Comparison of ENCODE assay signal across 16 mouse cellular contexts in the genomic region with DNA sequence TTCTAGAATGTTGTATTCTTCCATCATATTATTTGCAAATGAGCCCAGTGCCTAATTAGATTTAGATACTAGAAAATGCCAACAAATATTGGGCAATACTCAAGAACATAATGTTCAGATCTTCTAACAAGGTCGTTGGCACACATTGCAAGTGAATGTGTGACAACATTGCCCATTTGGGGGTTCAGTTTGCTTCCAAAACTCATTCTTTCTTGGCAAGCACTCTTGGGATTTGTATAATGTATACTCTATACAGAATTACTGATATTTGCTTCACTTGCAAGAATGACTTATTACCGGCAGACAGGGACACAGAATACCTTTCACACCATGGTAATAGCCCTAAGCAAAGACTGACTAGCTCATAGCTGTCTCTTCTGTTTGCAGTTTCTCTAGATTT.
"Had no signal": no experiment of that assay in that cellular context is flagged by ENCODE, and none has a peak within 500 bp of the region (broad histone marks: within the 10 kb centered on the region; RNA-seq: fewer than 3 reads in every experiment).

No protein-coding gene starts in this region.

- H3K4me2 ChIP-seq: lung, embryonic 15.5 days; midbrain, embryonic 11.5 days; midbrain, embryonic 13.5 days; midbrain, embryonic 15.5 days; neural tube, embryonic 12.5 days; stomach, embryonic 15.5 days had no signal

- H3K27me3 ChIP-seq: lung, embryonic 15.5 days; megakaryocyte, embryonic 14.5 days; midbrain, embryonic 13.5 days; midbrain, embryonic 15.5 days; neural tube, embryonic 12.5 days; stomach, embryonic 15.5 days had no signal

- ATAC-seq: lung, postnatal 0 days; midbrain, embryonic 13.5 days; midbrain, embryonic 15.5 days had no signal

- H3K27ac ChIP-seq: lung, embryonic 15.5 days; macrophage; midbrain, embryonic 13.5 days; midbrain, embryonic 15.5 days; neural tube, embryonic 12.5 days; stomach, embryonic 15.5 days; stomach, postnatal 0 days had no signal

- H3K36me3 ChIP-seq: lung, embryonic 15.5 days; midbrain, embryonic 13.5 days; midbrain, embryonic 15.5 days; neural tube, embryonic 12.5 days; stomach, embryonic 15.5 days had no signal

- DNase-seq: lung, postnatal 14 days; lung, postnatal 36 days; right cerebral cortex, postnatal 14 days; thymus, adult 2 months; thymus, postnatal 25 days; thymus, postnatal 4 days had no signal

- H3K4me3 ChIP-seq: lung, embryonic 15.5 days; megakaryocyte, embryonic 14.5 days; midbrain, embryonic 13.5 days; midbrain, embryonic 15.5 days; neural tube, embryonic 12.5 days; stomach, embryonic 15.5 days had no signal

- H3K4me1 ChIP-seq: lung, embryonic 15.5 days; megakaryocyte, embryonic 14.5 days; midbrain, embryonic 13.5 days; midbrain, embryonic 15.5 days; neural tube, embryonic 12.5 days; stomach, embryonic 15.5 days had no signal

- H3K9ac ChIP-seq: lung, embryonic 15.5 days; midbrain, embryonic 13.5 days; midbrain, embryonic 15.5 days; neural tube, embryonic 12.5 days; stomach, embryonic 15.5 days had no signal

- H3K9me3 ChIP-seq: lung, embryonic 15.5 days; megakaryocyte, embryonic 14.5 days; midbrain, embryonic 13.5 days; midbrain, embryonic 15.5 days; neural tube, embryonic 12.5 days; stomach, embryonic 15.5 days had no signal
